Mouse (Mus musculus) MEL (cell line): ENCODE data around the gene Slc7a11. TPM values are rescaled to one million over a fixed set of nuclear protein-coding genes. Genes with fewer than 3 reads are reported as not detected.

ENCODE experiments used
- DNase-seq: peaks from one replicate; pipeline ENCODE4 v3.0.0; 2011; ENCODE audit warnings: low read depth, low spot score
- H3K27ac ChIP-seq: 2 replicates; pipeline ENCODE4 v1.5.1; 2012; ENCODE audit warnings: low read depth, mild to moderate bottlenecking, control low read depth, low read length, moderate library complexity; ENCODE audit not compliant: control insufficient read depth
- H3K27me3 ChIP-seq, 2 experiments: fragments of 150-350 bp in 1 of 2; sonication (generic) in 1 of 2; 2 replicates each; pipeline ENCODE4 v1.6.1; 2012; ENCODE audit warnings: low read length in 2 of 2, mild to moderate bottlenecking in 2 of 2, improper control_type of control experiment in 1 of 2, moderate library complexity in 1 of 2; ENCODE audit not compliant: insufficient read depth in 2 of 2, control insufficient read depth in 1 of 2
- H3K36me3 ChIP-seq, 2 experiments: 2 replicates each; pipeline ENCODE4 v1.6.1; 2012 to 2014; ENCODE audit warnings: low read length in 2 of 2, improper control_type of control experiment in 1 of 2, inconsistent platforms in 1 of 2, mild to moderate bottlenecking in 1 of 2; ENCODE audit not compliant: insufficient read depth in 2 of 2, control insufficient read depth in 1 of 2
- H3K4me1 ChIP-seq, 2 experiments: fragments of 150-350 bp in 1 of 2; sonication (generic) in 1 of 2; 2 replicates each; pipeline ENCODE4 v1.6.1; 2012; ENCODE audit warnings: low read length in 2 of 2, improper control_type of control experiment in 1 of 2, mild to moderate bottlenecking in 1 of 2; ENCODE audit not compliant: insufficient read depth in 2 of 2, control insufficient read depth in 1 of 2
- H3K4me3 ChIP-seq, 2 experiments: fragments of 150-350 bp in 1 of 2; sonication (generic) in 1 of 2; 2 replicates each; pipeline ENCODE4 v1.5.1; 2012; ENCODE audit warnings: low read depth in 2 of 2, low read length in 2 of 2, mild to moderate bottlenecking in 2 of 2, moderate library complexity in 2 of 2, control low read depth in 1 of 2, improper control_type of control experiment in 1 of 2; ENCODE audit not compliant: control insufficient read depth in 1 of 2, insufficient read depth in 1 of 2
- H3K79me2 ChIP-seq: 2 replicates; pipeline ENCODE4 v1.6.1; 2012; ENCODE audit warnings: mild to moderate bottlenecking, low read length, moderate library complexity; ENCODE audit not compliant: control insufficient read depth, poor library complexity, insufficient read depth
- H3K9ac ChIP-seq: 2 replicates; pipeline ENCODE4 v1.6.1; 2012; ENCODE audit warnings: low read depth, mild to moderate bottlenecking, control low read depth, low read length, moderate library complexity; ENCODE audit not compliant: control insufficient read depth, poor library complexity, severe bottlenecking
- H3K9me3 ChIP-seq: fragments of 150-350 bp; sonication (generic); replicated peaks from 2 replicates; pipeline ENCODE4 v1.6.1; 2012; ENCODE audit warnings: mild to moderate bottlenecking, low read length, improper control_type of control experiment, moderate library complexity; ENCODE audit not compliant: insufficient read depth
- E2F4 ChIP-seq: IDR thresholded peaks from 2 replicates; pipeline ENCODE4 v1.6.1; 2011; ENCODE audit warnings: low read depth, low read length, improper control_type of control experiment, borderline replicate concordance
- ELF1 ChIP-seq: IDR thresholded peaks from 2 replicates; pipeline ENCODE4 v1.6.1; 2014; ENCODE audit warnings: low read depth, mild to moderate bottlenecking, inconsistent platforms, low read length, improper control_type of control experiment, moderate library complexity
- EP300 ChIP-seq, 2 experiments: IDR thresholded peaks; 2 replicates each; pipeline ENCODE4 v1.6.1; 2011; ENCODE audit warnings: improper control_type of control experiment in 2 of 2, low read length in 2 of 2, low read depth in 1 of 2, mild to moderate bottlenecking in 1 of 2
- ETS1 ChIP-seq: IDR thresholded peaks from 2 replicates; pipeline ENCODE4 v1.6.1; 2012; ENCODE audit warnings: low read depth, mild to moderate bottlenecking, inconsistent platforms, low read length, improper control_type of control experiment, moderate library complexity
- GATA1 ChIP-seq: IDR thresholded peaks from 2 replicates; pipeline ENCODE4 v1.6.1; 2011; ENCODE audit warnings: low read depth, low read length, improper control_type of control experiment
- JUND ChIP-seq: IDR thresholded peaks from 2 replicates; pipeline ENCODE4 v1.6.1; 2011; ENCODE audit warnings: low read depth, mild to moderate bottlenecking, improper control_type of control experiment, low read length
- KAT2A ChIP-seq: conservative IDR thresholded peaks from 2 replicates; pipeline ENCODE4 v1.6.1; 2012; ENCODE audit warnings: low read depth, low read length, improper control_type of control experiment, inconsistent platforms
- MAFK ChIP-seq: IDR thresholded peaks from 2 replicates; pipeline ENCODE4 v1.6.1; 2011; ENCODE audit warnings: low read depth, mild to moderate bottlenecking, low read length, improper control_type of control experiment, borderline replicate concordance
- MAZ ChIP-seq: IDR thresholded peaks from 2 replicates; pipeline ENCODE4 v1.6.1; 2012; ENCODE audit warnings: low read depth, mild to moderate bottlenecking, inconsistent platforms, low read length, improper control_type of control experiment
- MEF2A ChIP-seq: IDR thresholded peaks from 2 replicates; pipeline ENCODE4 v1.6.1; 2014; ENCODE audit warnings: low read depth, mild to moderate bottlenecking, inconsistent platforms, low read length, improper control_type of control experiment; ENCODE audit not compliant: poor library complexity, insufficient replicate concordance, severe bottlenecking; ENCODE audit errors: extremely low read depth
- MXI1 ChIP-seq: IDR thresholded peaks from 2 replicates; pipeline ENCODE4 v1.6.1; 2011; ENCODE audit warnings: mild to moderate bottlenecking, low read depth, low read length, improper control_type of control experiment
- MYB ChIP-seq: IDR thresholded peaks from 2 replicates; pipeline ENCODE4 v1.6.1; 2011; ENCODE audit warnings: mild to moderate bottlenecking, low read depth, low read length, improper control_type of control experiment
- MYC ChIP-seq: IDR thresholded peaks from 2 replicates; pipeline ENCODE4 v1.6.1; 2011; ENCODE audit warnings: low read depth, mild to moderate bottlenecking, low read length, improper control_type of control experiment, moderate library complexity
- POLR2AphosphoS2 ChIP-seq: IDR thresholded peaks from 2 replicates; pipeline ENCODE4 v1.6.1; 2011; ENCODE audit warnings: low read length, improper control_type of control experiment
- RAD21 ChIP-seq: IDR thresholded peaks from 2 replicates; pipeline ENCODE4 v1.6.1; 2011; ENCODE audit warnings: mild to moderate bottlenecking, low read depth, low read length, improper control_type of control experiment
- RCOR1 ChIP-seq: IDR thresholded peaks from 2 replicates; pipeline ENCODE4 v1.6.1; 2012; ENCODE audit warnings: low read depth, mild to moderate bottlenecking, inconsistent platforms, low read length, improper control_type of control experiment
- SIN3A ChIP-seq: IDR thresholded peaks from 2 replicates; pipeline ENCODE4 v1.6.1; 2012; ENCODE audit warnings: low read length, improper control_type of control experiment, inconsistent platforms
- SMC3 ChIP-seq: IDR thresholded peaks from 2 replicates; pipeline ENCODE4 v1.6.1; 2011; ENCODE audit warnings: low read depth, low read length, improper control_type of control experiment
- TAL1 ChIP-seq: IDR thresholded peaks from 2 replicates; pipeline ENCODE4 v1.6.1; 2012; ENCODE audit warnings: mild to moderate bottlenecking, inconsistent platforms, low read length, moderate library complexity, mixed read lengths
- TCF12 ChIP-seq: IDR thresholded peaks from 2 replicates; pipeline ENCODE4 v1.6.1; 2014; ENCODE audit warnings: low read depth, mild to moderate bottlenecking, inconsistent platforms, low read length, improper control_type of control experiment, moderate library complexity
- USF1 ChIP-seq: IDR thresholded peaks from 2 replicates; pipeline ENCODE4 v1.6.1; 2014; ENCODE audit warnings: low read depth, mild to moderate bottlenecking, inconsistent platforms, low read length, improper control_type of control experiment, moderate library complexity
- ZKSCAN1 ChIP-seq: IDR thresholded peaks from 2 replicates; pipeline ENCODE4 v1.6.1; 2012; ENCODE audit warnings: low read depth, mild to moderate bottlenecking, inconsistent platforms, low read length, improper control_type of control experiment, moderate library complexity
- ZMIZ1 ChIP-seq: IDR thresholded peaks from 2 replicates; pipeline ENCODE4 v1.6.1; 2012; ENCODE audit warnings: low read depth, mild to moderate bottlenecking, inconsistent platforms, low read length, improper control_type of control experiment, moderate library complexity
- ZNF384 ChIP-seq: IDR thresholded peaks from 2 replicates; pipeline ENCODE4 v1.6.1; 2012; ENCODE audit warnings: low read depth, mild to moderate bottlenecking, inconsistent platforms, low read length, improper control_type of control experiment
- polyA plus RNA-seq, 2 experiments: library from polyadenylated mRNA; stranded (reverse) in 1 of 2; unstranded in 1 of 2; fragments of >175 nt in 1 of 2; fragments of >200 nt in 1 of 2; gene quantifications; 2 replicates each; pipeline versions ENCODE4 v1.2.1 to v1.2.4; 2012; ENCODE audit warnings: low replicate concordance in 2 of 2, low read depth in 1 of 2; ENCODE audit not compliant: insufficient read length in 2 of 2, insufficient read depth in 1 of 2, missing spikeins in 1 of 2
- total RNA-seq: library from RNA; depleted of rRNA; stranded (reverse); fragments of 300-350 nt; gene quantifications from 2 replicates; pipeline ENCODE4 v1.2.3, GENCODE M21; 2012

Slc7a11 gene
- total and polyA plus RNA-seq, 3 experiments: 0.69 to 3.3 TPM; not detected in 1

DNA sequence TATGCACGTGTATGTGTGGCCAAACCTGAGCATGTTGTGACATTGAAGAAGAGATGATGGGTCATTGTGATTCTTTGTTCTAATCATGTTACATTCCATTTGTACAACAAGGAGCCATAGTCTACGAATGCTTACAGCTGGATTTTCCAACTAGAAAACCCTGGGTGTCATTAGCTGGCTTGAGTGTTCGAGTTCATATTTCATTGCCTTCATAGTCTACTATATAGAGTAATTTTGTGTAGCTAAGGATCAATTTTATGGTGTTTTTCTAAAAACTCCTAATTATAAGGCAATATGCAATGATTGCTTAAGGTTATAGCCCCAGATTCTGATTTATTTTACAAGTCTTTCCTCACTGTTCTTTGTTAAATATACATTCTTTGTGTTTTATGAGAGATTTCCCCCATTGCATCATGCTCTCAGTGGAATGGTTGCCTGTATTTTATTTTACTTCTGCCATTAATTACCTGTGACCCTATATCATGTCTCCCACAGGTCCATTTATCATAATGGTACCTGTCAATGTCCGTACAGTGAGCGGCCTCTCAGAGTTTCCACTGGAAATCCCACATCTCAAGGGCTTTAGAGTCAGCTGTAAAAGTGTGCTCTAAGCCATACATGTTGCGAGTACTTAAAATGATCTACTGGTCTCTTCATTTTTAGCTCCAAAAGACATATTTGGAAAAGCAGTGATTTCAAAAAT is 193.7 kb downstream of the Slc7a11 start:
- no peaks in the 10 kb centered on the region for H3K79me2 ChIP-seq
- no peaks in the 10 kb centered on the region for H3K27me3 ChIP-seq
- H3K9me3 ChIP-seq: no peaks in the 10 kb centered on the region
- H3K9ac ChIP-seq: no peak overlapping the region
- H3K4me3 ChIP-seq: no peak overlapping the region
- no peaks in the 10 kb centered on the region for H3K4me1 ChIP-seq
- no peak for TF ChIP-seq E2F4
- TF ChIP-seq ELF1: no peak
- TF ChIP-seq TCF12: no peak
- TF ChIP-seq MYC: no peak
- TF ChIP-seq EP300 (IDR thresholded peaks at IDR 0.05; ENCODE audit: low read depth in 1 of 2, low read length in 2 of 2): no peak
- TF ChIP-seq KAT2A: no peak
- TF ChIP-seq MEF2A: no peak
- TF ChIP-seq MAZ: no peak
- TF ChIP-seq MAFK: no peak
- TF ChIP-seq MYB: no peak
- TF ChIP-seq POLR2AphosphoS2: no peak
- no peak for TF ChIP-seq SMC3
- no peak for TF ChIP-seq TAL1
- no peak for TF ChIP-seq JUND
- no peak for TF ChIP-seq GATA1
- no peaks in the 10 kb centered on the region for H3K36me3 ChIP-seq
- no peak overlapping the region for H3K27ac ChIP-seq
- DNase-seq: no peak

DNA sequence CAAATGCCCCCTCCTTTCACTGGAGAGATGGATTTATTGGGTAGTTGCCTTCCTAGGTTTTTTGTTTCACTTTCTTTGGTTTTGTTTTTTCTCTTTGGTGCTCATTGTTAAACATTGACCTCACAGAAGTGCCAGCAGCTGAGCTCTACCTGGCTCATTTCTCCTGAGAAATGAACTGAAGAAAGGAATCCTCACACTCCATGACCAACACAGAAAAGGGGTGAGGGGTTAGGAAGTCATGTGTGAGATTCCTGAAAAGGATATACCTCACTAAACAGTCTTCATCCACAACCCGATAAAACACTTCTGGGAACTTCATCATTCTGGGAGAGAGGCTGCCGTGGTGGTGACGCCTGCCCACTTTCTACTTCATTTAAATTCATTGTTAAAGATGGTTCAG is 207.4 kb downstream of the Slc7a11 start:
- no peaks in the 10 kb centered on the region for H3K79me2 ChIP-seq
- no peak for DNase-seq
- TF ChIP-seq SIN3A (no peak), ETS1 (no peak), USF1 (no peak), ZKSCAN1 (no peak), GATA1 (no peak), RCOR1 (no peak), MAFK (no peak), RAD21 (no peak), ZNF384 (no peak), MXI1 (no peak), MAZ (no peak), E2F4 (no peak), ZMIZ1 (no peak), TAL1 (no peak), JUND (no peak)
- H3K4me3 ChIP-seq: no peak overlapping the region
- H3K36me3 ChIP-seq: no peaks in the 10 kb centered on the region
- no peak overlapping the region for H3K9ac ChIP-seq
- no peak overlapping the region for H3K27ac ChIP-seq
- H3K27me3 ChIP-seq: no peaks in the 10 kb centered on the region
- H3K9me3 ChIP-seq: no peaks in the 10 kb centered on the region
- H3K4me1 ChIP-seq: no peaks in the 10 kb centered on the region
